Mouse (Mus musculus) intestine, embryonic 16.5 days (tissue): ENCODE measurements around the gene Ptpn6. TPM values are rescaled to one million over a fixed set of nuclear protein-coding genes. Genes with fewer than 3 reads are reported as not detected.

Experiments used
- ATAC-seq: fragments of 200-750 bp; cut with Nextera tagmentation; 2 replicates; pipeline ENCODE4 v1.8.0; 2017; ENCODE audit warnings: moderate TSS enrichment, moderate library complexity
- H3K27ac ChIP-seq: fragments of 300-500 bp; sonication (generic); 2 replicates; pipeline ENCODE4 v1.5.1; 2014; ENCODE audit warnings: mild to moderate bottlenecking, low read length
- H3K27me3 ChIP-seq: fragments of 300-500 bp; sonication (generic); replicated peaks from 2 replicates; pipeline ENCODE4 v1.6.1; 2014; ENCODE audit warnings: low read length, control low read depth, mixed read lengths; ENCODE audit not compliant: control insufficient read depth, insufficient read depth
- H3K36me3 ChIP-seq: fragments of 300-500 bp; sonication (generic); 2 replicates; pipeline ENCODE4 v1.6.1; 2014; ENCODE audit warnings: low read length, control low read depth; ENCODE audit not compliant: control insufficient read depth, insufficient read depth
- H3K4me1 ChIP-seq: fragments of 300-500 bp; sonication (generic); 2 replicates; pipeline ENCODE4 v1.6.1; 2014; ENCODE audit warnings: low read length, control low read depth, mixed read lengths; ENCODE audit not compliant: control insufficient read depth, insufficient read depth
- H3K4me2 ChIP-seq: fragments of 300-500 bp; sonication (generic); 2 replicates; pipeline ENCODE4 v1.6.1; 2014; ENCODE audit warnings: low read depth, low read length, control low read depth
- H3K4me3 ChIP-seq: fragments of 300-500 bp; sonication (generic); 2 replicates; pipeline ENCODE4 v1.5.1; 2014; ENCODE audit warnings: mild to moderate bottlenecking, low read length
- H3K9ac ChIP-seq: fragments of 300-500 bp; sonication (generic); 2 replicates; pipeline ENCODE4 v1.6.1; 2014; ENCODE audit warnings: low read depth, low read length
- H3K9me3 ChIP-seq: fragments of 300-500 bp; sonication (generic); 2 replicates; pipeline ENCODE4 v1.6.1; 2016; ENCODE audit warnings: low read length, control low read depth; ENCODE audit not compliant: control insufficient read depth
- WGBS: fragments of 180-500 bp; shearing (Covaris S2); extraction: QIAGEN DNeasy Blood & Tissue Kit; methylation state at CpG from one replicate; pipeline ENCODE4 v1.1.7; 2014; 5-methylcytosine and 5-hydroxymethylcytosine counted together
- polyA plus RNA-seq: library from polyadenylated mRNA; unstranded; fragments of >200 nt; fragmentation: Nextera tagmentation; extraction: Ambion mirVana; gene quantifications from 2 replicates; pipeline ENCODE4 v1.2.1, GENCODE M21; 2015

Gene Ptpn6
- polyA plus RNA-seq, 1 experiment from 2014 or later: 20.4 TPM

- H3K9ac ChIP-seq: no peak overlapping the region
- WGBS: 83% methylated on average over 5 of the region's 5 CpGs
- no peak overlapping the region for H3K4me2 ChIP-seq
- no peaks in the 10 kb centered on the region for H3K9me3 ChIP-seq
- ATAC-seq: no peak
- no peak overlapping the region for H3K4me3 ChIP-seq
- no peaks in the 10 kb centered on the region for H3K27me3 ChIP-seq
- H3K36me3 ChIP-seq: peaks cover 24% of the 10 kb centered on the region
- H3K4me1 ChIP-seq: peaks cover 23% of the 10 kb centered on the region
- no peak overlapping the region for H3K27ac ChIP-seq
Measured at GRCm38 (mm10) chr6:124706061-124706627, 32.4 kb downstream of the Ptpn6 start.

DNA sequence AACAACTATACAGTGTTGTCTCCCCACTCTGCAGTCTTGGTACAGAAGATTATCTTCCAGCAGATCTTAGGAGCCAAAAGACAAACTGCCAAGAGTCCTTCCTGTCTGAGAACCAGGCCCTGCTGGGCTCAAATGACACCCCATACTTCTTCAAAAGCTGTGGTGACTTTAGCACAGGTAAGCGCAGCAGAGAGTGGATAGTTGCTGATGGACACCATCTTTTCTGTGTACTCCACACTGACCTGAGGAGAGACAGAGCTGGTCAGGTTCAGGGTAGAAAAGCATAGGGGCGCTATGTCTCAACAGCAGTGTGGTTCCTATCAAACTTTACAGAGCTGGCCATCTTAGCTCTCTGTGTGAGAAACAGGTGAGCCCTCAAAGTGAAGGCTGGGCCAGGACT, 34.1 kb downstream of the Ptpn6 start:
- Histone ChIP-seq H3K4me2 (no peak overlapping the region), H3K27ac (no peak overlapping the region), H3K4me1 (peaks cover 11% of the 10 kb centered on the region), H3K9ac (no peak overlapping the region), H3K36me3 (peaks cover 24% of the 10 kb centered on the region), H3K27me3 (no peaks in the 10 kb centered on the region), H3K9me3 (no peaks in the 10 kb centered on the region), H3K4me3 (no peak overlapping the region)
- WGBS: 95% methylated on average over 2 of the region's 2 CpGs
- ATAC-seq: no peak

DNA sequence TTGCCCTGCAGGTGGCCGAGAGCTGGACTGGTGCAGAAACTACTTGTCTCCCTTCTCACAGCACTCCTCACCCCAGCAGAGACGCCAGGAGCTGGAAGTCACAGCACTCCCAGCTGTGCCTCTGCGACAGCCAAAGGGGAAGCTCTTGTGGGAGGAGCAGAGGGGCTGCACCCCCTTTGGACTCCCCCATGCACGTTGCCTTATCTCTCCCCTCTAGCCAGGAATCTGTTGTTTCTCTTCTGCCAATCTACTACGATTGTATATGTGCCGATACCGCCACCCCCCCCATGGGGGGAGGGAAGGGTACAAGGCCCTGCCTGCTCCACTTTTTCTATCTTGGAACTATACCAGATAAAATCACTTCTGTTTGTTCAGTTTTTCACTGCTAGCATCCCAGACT, 34.7 kb downstream of the Ptpn6 start:
- Histone ChIP-seq H3K4me3 (no peak overlapping the region), H3K9ac (no peak overlapping the region), H3K27me3 (no peaks in the 10 kb centered on the region), H3K36me3 (peaks cover 24% of the 10 kb centered on the region), H3K9me3 (no peaks in the 10 kb centered on the region), H3K27ac (no peak overlapping the region), H3K4me1 (peaks cover 6% of the 10 kb centered on the region), H3K4me2 (no peak overlapping the region)
- no peak for ATAC-seq
- 76% methylated on average over 7 of the region's 7 CpGs for WGBS

DNA sequence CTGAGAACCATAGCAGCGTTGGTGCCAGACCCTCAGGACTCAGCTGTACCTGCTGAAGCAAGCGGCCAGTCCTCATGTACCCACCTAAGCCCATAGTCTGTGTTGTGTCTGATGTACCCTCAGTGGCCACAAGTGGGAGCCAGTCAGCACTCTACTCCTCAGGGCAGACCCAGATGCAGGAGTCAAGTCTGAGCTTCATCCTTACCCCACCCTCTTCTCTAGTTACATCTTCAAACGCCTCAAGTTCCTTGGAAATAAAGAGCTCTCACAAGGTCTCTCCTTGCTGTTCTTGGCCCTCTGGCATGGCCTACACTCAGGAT, 35.8 kb downstream of the Ptpn6 start:
- H3K27me3 ChIP-seq: no peaks in the 10 kb centered on the region
- no peak overlapping the region for H3K4me2 ChIP-seq
- peaks cover 21% of the 10 kb centered on the region for H3K36me3 ChIP-seq
- WGBS: 42% methylated on average over 3 of the region's 3 CpGs
- peak; percentile 55 for ATAC-seq
- no peaks in the 10 kb centered on the region; the same call in 1 of the 2 replicates for H3K4me1 ChIP-seq
- H3K27ac ChIP-seq: no peak overlapping the region
- H3K9me3 ChIP-seq: no peaks in the 10 kb centered on the region
- no peak overlapping the region for H3K9ac ChIP-seq
- H3K4me3 ChIP-seq: no peak overlapping the region

GRCm38 (mm10) chr6:124702102-124702783, 36.3 kb downstream of the Ptpn6 start:
- ATAC-seq: peak; percentile 17
- H3K27ac ChIP-seq: no peak overlapping the region
- H3K4me1 ChIP-seq: no peaks in the 10 kb centered on the region; the same call in 1 of the 2 replicates
- no peaks in the 10 kb centered on the region for H3K9me3 ChIP-seq
- H3K36me3 ChIP-seq: peaks cover 21% of the 10 kb centered on the region
- no peaks in the 10 kb centered on the region for H3K27me3 ChIP-seq
- H3K9ac ChIP-seq: no peak overlapping the region
- 90% methylated on average over 17 of the region's 17 CpGs for WGBS
- H3K4me2 ChIP-seq: no peak overlapping the region
- no peak overlapping the region for H3K4me3 ChIP-seq

GRCm38 (mm10) chr6:124701338-124701737, 37.2 kb downstream of the Ptpn6 start:
- Histone ChIP-seq H3K36me3 (peaks cover 21% of the 10 kb centered on the region), H3K9me3 (no peaks in the 10 kb centered on the region), H3K4me2 (no peak overlapping the region), H3K9ac (no peak overlapping the region), H3K4me3 (no peak overlapping the region), H3K4me1 (no peaks in the 10 kb centered on the region; the same call in 1 of the 2 replicates), H3K27ac (no peak overlapping the region; the same call in 1 of the 2 replicates), H3K27me3 (no peaks in the 10 kb centered on the region)
- WGBS: 80% methylated on average over 8 of the region's 8 CpGs
- ATAC-seq: no peak

- no peaks in the 10 kb centered on the region; the same call in 1 of the 2 replicates for H3K4me1 ChIP-seq
- 0 out of 2 replicates have a peak overlapping the region, but pooled peaks have one; percentile 1 for H3K27ac ChIP-seq
- H3K9me3 ChIP-seq: no peaks in the 10 kb centered on the region
- 77% methylated on average over 10 of the region's 11 CpGs for WGBS
- peaks cover 19% of the 10 kb centered on the region for H3K36me3 ChIP-seq
- H3K9ac ChIP-seq: no peak overlapping the region
- H3K4me2 ChIP-seq: no peak overlapping the region
- no peaks in the 10 kb centered on the region for H3K27me3 ChIP-seq
- H3K4me3 ChIP-seq: no peak overlapping the region
- ATAC-seq: peak; percentile 41
Measured at GRCm38 (mm10) chr6:124699962-124700610, 38.4 kb downstream of the Ptpn6 start.

- Histone ChIP-seq H3K36me3 (peaks cover 15% of the 10 kb centered on the region), H3K4me2 (no peak overlapping the region)
- 89% methylated on average over 4 of the region's 4 CpGs for WGBS
Measured at GRCm38 (mm10) chr6:124699366-124699765, 39.1 kb downstream of the Ptpn6 start.

GRCm38 (mm10) chr6:124698751-124699150, 39.8 kb downstream of the Ptpn6 start:
- no peak overlapping the region for H3K9ac ChIP-seq
- 73% methylated on average over 6 of the region's 6 CpGs for WGBS
- no peak overlapping the region for H3K4me3 ChIP-seq
- H3K9me3 ChIP-seq: no peaks in the 10 kb centered on the region
- H3K36me3 ChIP-seq: peaks cover 15% of the 10 kb centered on the region; the same call in 1 of the 2 replicates
- H3K4me1 ChIP-seq: peaks cover 11% of the 10 kb centered on the region
- ATAC-seq: no peak
- H3K27ac ChIP-seq: no peak overlapping the region
- H3K4me2 ChIP-seq: no peak overlapping the region
- H3K27me3 ChIP-seq: no peaks in the 10 kb centered on the region

More at GRCm38 (mm10) chr6:124699366-124699765, 39.1 kb downstream of the Ptpn6 start:
- H3K27me3 ChIP-seq: no peaks in the 10 kb centered on the region
- H3K4me3 ChIP-seq: no peak overlapping the region
- no peak overlapping the region for H3K27ac ChIP-seq
- H3K9me3 ChIP-seq: no peaks in the 10 kb centered on the region
- no peak overlapping the region for H3K9ac ChIP-seq
- peaks cover 5% of the 10 kb centered on the region for H3K4me1 ChIP-seq
- no peak for ATAC-seq
